ENCODE assay signal across 28 mouse cellular contexts in genomic region chr3:89691776-89692175, GRCm38 (mm10). TPM values are rescaled to one million over a fixed set of nuclear protein-coding genes. Genes with fewer than 3 reads are reported as not detected.
DNase-seq lines count a peak whose midpoint lies in the region; ATAC-seq and TF ChIP-seq lines count a peak whose summit lies in the region.
"Had no signal": no experiment of that assay in that cellular context is flagged by ENCODE, and none has a peak within 500 bp of the region (broad histone marks: within the 10 kb centered on the region; RNA-seq: fewer than 3 reads in every experiment).

No protein-coding gene starts in this region.

- H3K4me3 ChIP-seq in kidney, postnatal 0 days (replicated peaks; ENCODE audit: low read depth, low read length), result no peak overlapping the region
- H3K4me3 ChIP-seq in hindbrain, embryonic 11.5 days (ENCODE audit: low read depth, low read length), result no peak overlapping the region
- H3K4me3 ChIP-seq: embryonic facial prominence, embryonic 13.5 days; erythroblast, embryonic 14.5 days; forebrain, embryonic 12.5 days; forebrain, embryonic 15.5 days; hindbrain, embryonic 10.5 days had no signal

- TF ChIP-seq CTCF in kidney, postnatal 0 days (IDR thresholded peaks at IDR 0.05; ENCODE audit: low read depth), result no peak

- no peak overlapping the region for H3K4me2 ChIP-seq in kidney, postnatal 0 days (ENCODE audit: low read length)
- H3K4me2 ChIP-seq in hindbrain, embryonic 11.5 days (replicated peaks; ENCODE audit: low read depth, low read length), result no peak overlapping the region
- H3K4me2 ChIP-seq: embryonic facial prominence, embryonic 13.5 days; forebrain, embryonic 12.5 days; forebrain, embryonic 15.5 days; heart, embryonic 11.5 days; hindbrain, embryonic 14.5 days had no signal

- H3K27me3 ChIP-seq in kidney, postnatal 0 days (ENCODE audit: insufficient read depth, low read length), result no peaks in the 10 kb centered on the region
- no peaks in the 10 kb centered on the region for H3K27me3 ChIP-seq in hindbrain, embryonic 11.5 days (ENCODE audit: control insufficient read depth, insufficient read depth, low read length)
- H3K27me3 ChIP-seq: forebrain, embryonic 12.5 days; forebrain, embryonic 15.5 days had no signal

- H3K9me3 ChIP-seq in kidney, postnatal 0 days (replicated peaks; ENCODE audit: low read length), result no peaks in the 10 kb centered on the region
- H3K9me3 ChIP-seq in hindbrain, embryonic 11.5 days (ENCODE audit: control insufficient read depth, low read length), result no peaks in the 10 kb centered on the region
- H3K9me3 ChIP-seq: forebrain, embryonic 15.5 days; G1E had no signal

- intact Hi-C loops in left cerebral cortex, postnatal 10 days (cut with DNase I), result no loop called here

- H3K36me3 ChIP-seq in kidney, postnatal 0 days (ENCODE audit: insufficient read depth, low read length), result no peaks in the 10 kb centered on the region
- no peaks in the 10 kb centered on the region for H3K36me3 ChIP-seq in hindbrain, embryonic 11.5 days (ENCODE audit: control insufficient read depth, insufficient read depth, low read length)
- H3K36me3 ChIP-seq: embryonic facial prominence, embryonic 13.5 days; forebrain, embryonic 12.5 days; forebrain, embryonic 15.5 days; G1E; hindbrain, embryonic 10.5 days had no signal

- peak; percentile 36 for DNase-seq in kidney, postnatal 0 days (ENCODE audit: low spot score)
- DNase-seq in kidney, adult 18-20 months, result no peak
- DNase-seq in 416B (ENCODE audit: low read depth) (peak; percentile 17), ZHBTc4 (ENCODE audit: low read depth, low spot score) (peak; percentile 63)
- DNase-seq in left cerebral cortex, postnatal 10 days (ENCODE audit: extremely low spot score in 1 of 2, low spot score in 2 of 2), result no peak
- DNase-seq in heart, adult 18-20 months, result no peak
- no peak for DNase-seq in hindbrain, embryonic 11.5 days (ENCODE audit: low spot score)
- DNase-seq: adrenal gland, adult 8-10 months; adrenal gland, postnatal 25 days; cerebellum, adult 11-12 months; cerebellum, adult 8-10 months; cerebellum, postnatal 10 days; gastrocnemius, postnatal 10 days; gastrocnemius, postnatal 36 days; heart, postnatal 36 days had no signal

- H3K4me1 ChIP-seq in kidney, postnatal 0 days (replicated peaks; ENCODE audit: insufficient read depth, low read length), result no peaks in the 10 kb centered on the region
- H3K4me1 ChIP-seq in hindbrain, embryonic 11.5 days (replicated peaks; ENCODE audit: control insufficient read depth, insufficient read depth, low read length), result no peaks in the 10 kb centered on the region
- H3K4me1 ChIP-seq: embryonic facial prominence, embryonic 13.5 days had no signal

- H3K9ac ChIP-seq in kidney, postnatal 0 days (ENCODE audit: low read depth, low read length), result no peak overlapping the region
- no peak overlapping the region for H3K9ac ChIP-seq in hindbrain, embryonic 11.5 days (ENCODE audit: low read depth, low read length)
- H3K9ac ChIP-seq: embryonic facial prominence, embryonic 13.5 days; forebrain, embryonic 12.5 days; forebrain, embryonic 15.5 days; hindbrain, embryonic 14.5 days had no signal

- H3K27ac ChIP-seq in kidney, postnatal 0 days, result no peak overlapping the region
- H3K27ac ChIP-seq in hindbrain, embryonic 11.5 days (ENCODE audit: low read depth, low read length), result no peak overlapping the region
- H3K27ac ChIP-seq: embryonic facial prominence, embryonic 13.5 days; forebrain, embryonic 12.5 days; forebrain, embryonic 15.5 days; hindbrain, embryonic 10.5 days; hindbrain, embryonic 14.5 days; hindbrain, postnatal 0 days had no signal

- WGBS in kidney, postnatal 0 days, result 43% methylated on average over 9 of the region's 9 CpGs
- whole genome bisulfite sequencing in hindbrain, embryonic 11.5 days, result 71% methylated on average over 9 of the region's 9 CpGs

- no peak for ATAC-seq in kidney, postnatal 0 days (replicated peaks; ENCODE audit: low FRiP score, low read depth)
- no peak for ATAC-seq in hindbrain, embryonic 11.5 days (ENCODE audit: low FRiP score)
- ATAC-seq: activated CD4-positive, CD25-positive, alpha-beta regulatory T cell, adult 4 months; forebrain, embryonic 15.5 days; hindbrain, postnatal 0 days; inflammation-experienced regulatory T-cells, adult 6 months; intestine, embryonic 16.5 days; Patski had no signal

RNA-seq across cellular contexts. Expression of gene Adar, which starts 23.0 kb away (rescaled TPM):
- 9.6 and 10.5 TPM in 2 replicates for polyA plus RNA-seq in kidney, postnatal 0 days (2015; fragmentation: Nextera tagmentation; extraction: Ambion mirVana)
- total RNA-seq in left cerebral cortex, postnatal 10 days (2021), result 100 to 1,000 TPM in 1 of 2 experiments, 10 to 100 TPM in 1; 95.8 to 113 TPM
- total RNA-seq in heart, adult 18-20 months (2021), result 10 to 100 TPM; 10.2 to 11.0 TPM
- polyA plus RNA-seq in hindbrain, embryonic 11.5 days (2014; fragmentation: Nextera tagmentation; extraction: Ambion mirVana), result 15.1 and 16.4 TPM in 2 replicates

Comparison
In these comparisons a context has a peak if more than half of its experiments do, and no peak if none do; other contexts are left out.
1. DNase-seq: peak in kidney, postnatal 0 days (single experiment), 416B (single experiment) and ZHBTc4 (single experiment); none in kidney, adult 18-20 months (single experiment), left cerebral cortex, postnatal 10 days (0 of 2), heart, adult 18-20 months (0 of 2) and hindbrain, embryonic 11.5 days (single experiment).
2. RNA of gene Adar, which starts 23.0 kb away (total RNA-seq): 95.8 to 113 TPM in left cerebral cortex, postnatal 10 days; 10.2 to 11.0 TPM in heart, adult 18-20 months; every median in the first group is over 4 times any median in the second.